Mouse (Mus musculus) midbrain, embryonic 14.5 days (tissue): Measurements from ENCODE around the gene Lag3. TPM values are rescaled to one million over a fixed set of nuclear protein-coding genes. Genes with fewer than 3 reads are reported as not detected.

Source experiments
- ATAC-seq: fragments of 200-750 bp; cut with Nextera tagmentation; 2 replicates; pipeline ENCODE4 v1.8.0; 2017; ENCODE audit warnings: moderate number of reproducible peaks, moderate library complexity; ENCODE audit not compliant: low FRiP score, low TSS enrichment
- DNase-seq: peaks from one replicate; pipeline ENCODE4 v3.0.0-alpha.2; 2015
- H3K27ac ChIP-seq: fragments of 300-500 bp; sonication (generic); replicated peaks from 2 replicates; pipeline ENCODE4 v1.5.1; 2014; ENCODE audit warnings: mild to moderate bottlenecking, low read depth, low read length, moderate library complexity
- H3K27me3 ChIP-seq: fragments of 300-500 bp; sonication (generic); 2 replicates; pipeline ENCODE4 v1.6.1; 2014; ENCODE audit warnings: low read length, control low read depth, mixed read lengths; ENCODE audit not compliant: control insufficient read depth, insufficient read depth
- H3K36me3 ChIP-seq: fragments of 300-500 bp; sonication (generic); 2 replicates; pipeline ENCODE4 v1.6.1; 2014; ENCODE audit warnings: low read length, control low read depth; ENCODE audit not compliant: control insufficient read depth, insufficient read depth
- H3K4me1 ChIP-seq: fragments of 300-500 bp; sonication (generic); 2 replicates; pipeline ENCODE4 v1.6.1; 2014; ENCODE audit warnings: mild to moderate bottlenecking, antibody characterized with exemption, low read length, control low read depth; ENCODE audit not compliant: control insufficient read depth, insufficient read depth
- H3K4me2 ChIP-seq: fragments of 300-500 bp; sonication (generic); 2 replicates; pipeline ENCODE4 v1.6.1; 2014; ENCODE audit warnings: mild to moderate bottlenecking, low read length, moderate library complexity
- H3K4me3 ChIP-seq: fragments of 300-500 bp; sonication (generic); replicated peaks from 2 replicates; pipeline ENCODE4 v1.5.1; 2014; ENCODE audit warnings: low read depth, low read length
- H3K9ac ChIP-seq: fragments of 300-500 bp; sonication (generic); replicated peaks from 2 replicates; pipeline ENCODE4 v1.6.1; 2014; ENCODE audit warnings: mild to moderate bottlenecking, low read length, moderate library complexity
- H3K9me3 ChIP-seq: fragments of 300-500 bp; sonication (generic); 2 replicates; pipeline ENCODE4 v1.6.1; 2016; ENCODE audit warnings: low read length, control low read depth, mixed read lengths; ENCODE audit not compliant: control insufficient read depth
- WGBS: fragments of 180-500 bp; shearing (Covaris S2); extraction: QIAGEN DNeasy Blood & Tissue Kit; methylation state at CpG from one replicate; pipeline ENCODE4 v1.1.7; 2014; 5-methylcytosine and 5-hydroxymethylcytosine counted together
- polyA plus RNA-seq: library from polyadenylated mRNA; unstranded; fragments of >200 nt; fragmentation: Nextera tagmentation; extraction: Ambion mirVana; gene quantifications from 2 replicates; pipeline ENCODE4 v1.2.1, GENCODE M21; 2014

Gene Lag3
- polyA plus RNA-seq, 1 experiment from 2014 or later = 3.5 TPM

DNA sequence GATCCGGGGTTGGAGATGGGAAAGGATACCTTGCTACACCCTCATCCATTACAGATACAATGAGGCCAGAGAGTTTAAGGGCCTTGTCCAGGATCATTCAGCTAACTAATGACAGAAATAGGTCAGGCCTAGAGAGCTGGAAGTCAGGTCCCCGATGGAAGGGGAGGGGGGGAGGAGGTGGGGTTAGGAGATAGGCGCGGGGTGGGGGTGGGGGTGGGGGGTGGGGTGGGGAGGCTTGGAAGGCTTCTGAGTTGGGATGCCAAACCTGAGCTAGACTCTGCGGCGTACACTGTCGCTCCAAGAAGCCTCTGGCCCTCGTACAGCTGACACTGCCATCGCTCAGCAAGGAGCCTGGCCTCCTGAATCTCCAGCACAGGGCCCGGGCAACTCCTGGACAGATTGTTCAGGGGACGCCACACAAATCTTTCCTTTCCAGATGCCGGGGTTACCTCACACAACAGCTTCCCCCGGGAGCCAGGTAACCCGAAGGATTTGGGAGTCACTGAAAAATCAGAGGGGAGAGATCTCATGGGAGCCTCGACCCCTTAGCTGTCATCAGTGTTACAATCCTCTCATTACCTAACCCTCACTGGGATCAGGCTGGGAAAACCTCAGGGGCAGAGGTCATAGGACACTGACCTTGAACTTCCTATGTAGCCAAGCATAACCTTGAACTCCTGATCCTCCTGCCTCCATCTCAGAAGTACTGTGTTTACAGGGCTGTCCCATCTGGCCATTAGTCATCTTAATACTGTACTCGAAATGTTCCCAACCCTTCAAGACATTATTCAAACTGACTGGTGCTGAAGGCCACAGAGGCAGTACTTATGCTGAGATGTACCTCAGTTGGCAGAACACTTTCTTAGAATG, 6.3 kb downstream of the Lag3 start:
- 26% methylated on average over 15 of the region's 16 CpGs for WGBS
- no peak for DNase-seq
- 0 out of 2 replicates have a peak, but pooled peaks cover 4% of the 10 kb centered on the region for H3K27me3 ChIP-seq
- H3K4me1 ChIP-seq = peaks cover 28% of the 10 kb centered on the region
- peak overlapping the region; percentile 39 for H3K4me3 ChIP-seq
- 0 out of 2 replicates have a peak, but pooled peaks cover 3% of the 10 kb centered on the region for H3K36me3 ChIP-seq
- peak overlapping the region; percentile 99 for H3K27ac ChIP-seq
- peak overlapping the region; percentile 82 for H3K4me2 ChIP-seq
- H3K9ac ChIP-seq = peak overlapping the region; percentile 62
- ATAC-seq = no peak
- H3K9me3 ChIP-seq = no peaks in the 10 kb centered on the region

- peaks cover 19% of the 10 kb centered on the region for H3K4me1 ChIP-seq
- ATAC-seq = peak; percentile 66
- DNase-seq = peak; percentile 89
- H3K9me3 ChIP-seq = no peaks in the 10 kb centered on the region
- 5% methylated on average over 24 of the region's 24 CpGs for WGBS
- H3K27me3 ChIP-seq = 0 out of 2 replicates have a peak, but pooled peaks cover 4% of the 10 kb centered on the region
- peak overlapping the region; percentile 82 for H3K4me2 ChIP-seq
- H3K9ac ChIP-seq = peak overlapping the region; percentile 62
- H3K36me3 ChIP-seq = 0 out of 2 replicates have a peak, but pooled peaks cover 3% of the 10 kb centered on the region
- H3K4me3 ChIP-seq = peak overlapping the region; percentile 39
- peak overlapping the region; percentile 99 for H3K27ac ChIP-seq
Observed at GRCm38 (mm10) chr6:124904161-124904981, 7.1 kb downstream of the Lag3 start.

DNA sequence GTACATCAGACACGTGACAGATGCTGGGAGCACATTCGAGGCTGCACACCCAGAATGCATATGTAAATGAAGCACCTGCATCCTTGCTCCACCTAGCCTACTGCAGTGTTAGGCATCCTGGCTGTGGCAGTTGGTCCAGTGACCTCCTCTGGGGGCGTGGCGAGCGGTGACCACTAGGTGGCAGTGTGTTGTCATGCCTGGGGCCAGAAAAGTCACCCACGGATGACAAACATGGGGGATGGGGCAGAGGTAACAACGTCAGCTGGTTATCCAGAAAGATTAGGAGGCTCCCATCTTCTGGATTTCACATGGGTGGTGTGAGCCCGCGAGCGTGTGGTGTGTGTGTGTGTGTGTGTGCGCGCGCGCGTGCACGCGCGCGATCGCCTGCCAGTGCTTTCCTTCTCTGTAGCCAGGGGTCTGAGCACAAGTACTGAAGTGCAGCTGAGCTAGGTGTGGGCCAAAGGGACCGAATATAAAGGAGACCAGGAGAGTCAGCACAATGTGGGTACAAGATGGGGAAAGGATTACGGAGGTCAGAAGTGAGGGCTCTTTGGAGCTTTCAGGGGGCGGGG, 7.8 kb downstream of the Lag3 start:
- Histone ChIP-seq H3K9ac (peak overlapping the region; percentile 62), H3K27ac (peak overlapping the region; percentile 99), H3K27me3 (0 out of 2 replicates have a peak, but pooled peaks cover 4% of the 10 kb centered on the region), H3K9me3 (no peaks in the 10 kb centered on the region), H3K4me2 (peak overlapping the region; percentile 82), H3K4me3 (peak overlapping the region; percentile 39), H3K4me1 (peaks cover 19% of the 10 kb centered on the region), H3K36me3 (0 out of 2 replicates have a peak, but pooled peaks cover 3% of the 10 kb centered on the region)
- WGBS = under 1% methylated on average over 23 of the region's 23 CpGs
- ATAC-seq (peak; percentile 86), DNase-seq (peak; percentile 96)

DNA sequence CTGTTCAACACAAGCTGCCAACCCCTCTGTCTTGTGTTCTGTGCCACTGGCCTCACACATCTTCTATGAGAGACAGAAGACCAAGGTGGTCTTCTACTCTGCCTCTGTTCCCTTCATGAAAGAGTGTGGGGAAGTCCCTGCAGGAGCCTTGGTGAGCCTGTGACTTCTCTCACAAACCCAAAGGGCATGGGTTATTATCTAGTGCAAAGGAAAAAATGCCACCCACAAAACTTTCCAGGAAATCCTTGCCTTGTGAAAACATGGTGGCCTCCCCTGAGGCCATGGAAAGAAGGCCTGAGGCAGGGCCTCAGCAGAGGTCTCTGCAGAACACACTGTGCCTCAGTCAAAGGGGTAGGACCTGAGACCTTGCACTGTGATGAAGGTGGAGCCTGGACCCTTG, 9.7 kb downstream of the Lag3 start:
- Histone ChIP-seq H3K27me3 (no peaks in the 10 kb centered on the region), H3K4me1 (peaks cover 19% of the 10 kb centered on the region), H3K4me2 (no peak overlapping the region), H3K36me3 (no peaks in the 10 kb centered on the region), H3K9ac (no peak overlapping the region), H3K9me3 (no peaks in the 10 kb centered on the region), H3K4me3 (no peak overlapping the region), H3K27ac (no peak overlapping the region)
- no peak for DNase-seq
- no peak for ATAC-seq

DNA sequence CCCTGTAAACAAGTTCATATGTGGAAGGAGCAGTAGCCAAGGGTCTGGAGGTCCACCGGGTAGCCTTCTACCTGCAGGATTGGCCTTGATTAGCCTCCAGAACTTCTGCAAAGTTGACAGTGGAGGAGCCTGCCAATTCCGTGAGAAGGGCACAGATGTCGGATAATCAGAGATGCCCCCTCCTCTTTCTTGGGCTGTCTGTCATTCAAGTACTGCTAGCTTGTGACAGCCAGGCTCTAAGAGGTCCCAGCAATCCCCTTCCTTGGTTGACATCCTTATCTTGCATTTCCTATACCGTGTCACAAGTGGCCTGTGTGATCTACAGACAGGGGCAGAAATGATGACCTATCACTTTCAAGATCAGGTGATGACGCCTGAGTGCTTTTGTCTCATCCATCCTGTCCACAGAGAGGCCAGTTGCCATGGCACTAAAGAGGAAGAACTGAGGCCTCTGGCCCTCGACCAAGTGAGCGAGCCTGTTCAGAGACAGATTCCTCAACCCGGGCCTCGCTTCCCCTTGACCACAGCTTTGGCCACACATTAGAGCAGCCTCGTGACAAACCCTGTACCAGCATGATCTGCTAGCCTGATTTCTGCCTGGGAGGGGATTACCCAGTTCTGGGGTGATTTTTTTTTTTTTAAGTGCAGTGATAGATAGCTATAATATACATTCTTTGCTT, 10.6 kb downstream of the Lag3 start:
- ATAC-seq = no peak
- no peak for DNase-seq
- Histone ChIP-seq H3K9ac (no peak overlapping the region), H3K4me3 (no peak overlapping the region), H3K27ac (no peak overlapping the region; the same call in 1 of the 2 replicates), H3K9me3 (no peaks in the 10 kb centered on the region), H3K36me3 (no peaks in the 10 kb centered on the region), H3K4me1 (peaks cover 19% of the 10 kb centered on the region), H3K27me3 (no peaks in the 10 kb centered on the region), H3K4me2 (no peak overlapping the region)
- WGBS = 33% methylated on average over 10 of the region's 10 CpGs

GRCm38 (mm10) chr6:124900056-124900800, 11.3 kb downstream of the Lag3 start:
- Histone ChIP-seq H3K4me3 (no peak overlapping the region), H3K27ac (no peak overlapping the region; the same call in 1 of the 2 replicates), H3K4me2 (no peak overlapping the region), H3K36me3 (no peaks in the 10 kb centered on the region), H3K9me3 (no peaks in the 10 kb centered on the region), H3K27me3 (no peaks in the 10 kb centered on the region), H3K9ac (no peak overlapping the region), H3K4me1 (peaks cover 16% of the 10 kb centered on the region)
- ATAC-seq (no peak), DNase-seq (no peak)
- WGBS = 51% methylated on average over 8 of the region's 8 CpGs

GRCm38 (mm10) chr6:124898359-124898758, 13.1 kb downstream of the Lag3 start:
- Histone ChIP-seq H3K27me3 (no peaks in the 10 kb centered on the region), H3K36me3 (no peaks in the 10 kb centered on the region), H3K4me1 (peaks cover 1% of the 10 kb centered on the region; the same call in 1 of the 2 replicates), H3K9me3 (no peaks in the 10 kb centered on the region), H3K4me2 (no peak overlapping the region), H3K9ac (no peak overlapping the region), H3K4me3 (no peak overlapping the region), H3K27ac (no peak overlapping the region)
- ATAC-seq (no peak), DNase-seq (no peak)
- 25% methylated on average over 3 of the region's 3 CpGs for WGBS
